9 mouse cellular contexts compared by ENCODE assay signal in genomic region chr5:115491076-115491475, GRCm38 (mm10). TPM values are rescaled to one million over a fixed set of nuclear protein-coding genes. Genes with fewer than 3 reads are reported as not detected.
DNase-seq lines count a peak whose midpoint lies in the region; ATAC-seq lines count a peak whose summit lies in the region.
"Had no signal": no experiment of that assay in that cellular context is flagged by ENCODE, and none has a peak within 500 bp of the region (broad histone marks: within the 10 kb centered on the region; RNA-seq: fewer than 3 reads in every experiment).

No protein-coding gene starts in this region.

- H3K4me2 ChIP-seq in heart, embryonic 15.5 days: peak overlapping the region; percentile 72
- H3K4me2 ChIP-seq in limb, embryonic 15.5 days: 0 out of 2 replicates have a peak overlapping the region, but pooled peaks have one; percentile 27

- 32% methylated on average over 5 of the region's 5 CpGs for WGBS in heart, embryonic 15.5 days
- WGBS in limb, embryonic 15.5 days: 32% methylated on average over 5 of the region's 5 CpGs

- H3K36me3 ChIP-seq in heart, embryonic 15.5 days: no peaks in the 10 kb centered on the region
- no peaks in the 10 kb centered on the region for H3K36me3 ChIP-seq in limb, embryonic 15.5 days

- DNase-seq in heart, adult 9 months (ENCODE audit: low spot score in 2 of 2): no peak
- peak; percentile 20 for DNase-seq in thymus, postnatal 0 days (ENCODE audit: low spot score)
- no peak for DNase-seq in thymus, postnatal 10 days (ENCODE audit: low spot score in 2 of 2)
- DNase-seq in urinary bladder, adult 2 months (ENCODE audit: low spot score): no peak
- no peak for DNase-seq in adrenal gland, adult 18-20 months (ENCODE audit: low spot score in 2 of 2)
- DNase-seq: cerebellum, postnatal 14 days had no signal

- no peaks in the 10 kb centered on the region for H3K27me3 ChIP-seq in heart, embryonic 15.5 days
- H3K27me3 ChIP-seq in limb, embryonic 15.5 days: no peaks in the 10 kb centered on the region

- no peak overlapping the region for H3K4me3 ChIP-seq in heart, embryonic 15.5 days
- H3K4me3 ChIP-seq in limb, embryonic 15.5 days: no peak overlapping the region

- H3K9me3 ChIP-seq in heart, embryonic 15.5 days (replicated peaks): no peaks in the 10 kb centered on the region
- H3K9me3 ChIP-seq in limb, embryonic 15.5 days: no peaks in the 10 kb centered on the region

- peaks cover 38% of the 10 kb centered on the region for H3K4me1 ChIP-seq in heart, embryonic 15.5 days (replicated peaks)
- H3K4me1 ChIP-seq in limb, embryonic 15.5 days: peaks cover 41% of the 10 kb centered on the region

- peak overlapping the region; percentile 100 for H3K27ac ChIP-seq in heart, embryonic 15.5 days
- peak overlapping the region; percentile 27; the same call in 1 of the 2 replicates for H3K27ac ChIP-seq in limb, embryonic 15.5 days

- no peak for ATAC-seq in heart, embryonic 15.5 days (replicated peaks; ENCODE audit: insufficient number of reproducible peaks, insufficient read depth, low FRiP score, low read depth)
- ATAC-seq in limb, embryonic 15.5 days (ENCODE audit: insufficient number of reproducible peaks, low FRiP score, low TSS enrichment, low read depth): no peak
- no peak for ATAC-seq in megakaryocyte-erythroid progenitor cell, adult 5-6 weeks (replicated peaks; ENCODE audit: low FRiP score, low TSS enrichment, poor library complexity, severe bottlenecking)

- no peak overlapping the region for H3K9ac ChIP-seq in heart, embryonic 15.5 days
- H3K9ac ChIP-seq in limb, embryonic 15.5 days: no peak overlapping the region

RNA-seq across cellular contexts. Expression of gene Sirt4, which starts 6.6 kb away (rescaled TPM):
- 20.9 TPM in 2 replicates for polyA plus RNA-seq in heart, embryonic 15.5 days (2015; fragmentation: Nextera tagmentation; extraction: Ambion mirVana)
- 17.0 and 17.3 TPM in 2 replicates for polyA plus RNA-seq in thymus, postnatal 0 days (2015; fragmentation: Nextera tagmentation; extraction: Ambion mirVana)
- polyA plus RNA-seq in limb, embryonic 15.5 days (2015; fragmentation: Nextera tagmentation; extraction: Ambion mirVana): 24.9 and 26.5 TPM in 2 replicates
- polyA plus RNA-seq in urinary bladder, adult 2 months (2012; rRNA removed): 56.1 and 75.8 TPM in 2 replicates
- 10.7 and 20.4 TPM in 2 replicates for total RNA-seq in megakaryocyte-erythroid progenitor cell, adult 5-6 weeks (2014; fragmentation: Nextera tagmentation)
- 3.4 and 7.2 TPM in 2 replicates for total RNA-seq in megakaryocyte-erythroid progenitor cell, adult 5-6 weeks (2017)
- 10 to 100 TPM; 18.1 to 21.2 TPM for total RNA-seq in adrenal gland, adult 18-20 months (2021)

RNA-seq across cellular contexts. Expression of gene Pxn, which starts 15.4 kb away (rescaled TPM):
- polyA plus RNA-seq in heart, embryonic 15.5 days (2015; fragmentation: Nextera tagmentation; extraction: Ambion mirVana): 33.5 and 46.2 TPM in 2 replicates
- 40.2 and 44.8 TPM in 2 replicates for polyA plus RNA-seq in thymus, postnatal 0 days (2015; fragmentation: Nextera tagmentation; extraction: Ambion mirVana)
- 52.6 and 55.7 TPM in 2 replicates for polyA plus RNA-seq in limb, embryonic 15.5 days (2015; fragmentation: Nextera tagmentation; extraction: Ambion mirVana)
- 68.7 and 73.4 TPM in 2 replicates for polyA plus RNA-seq in urinary bladder, adult 2 months (2012; rRNA removed)
- total RNA-seq in megakaryocyte-erythroid progenitor cell, adult 5-6 weeks (2014; fragmentation: Nextera tagmentation): 31.8 and 34.0 TPM in 2 replicates
- 36.1 and 47.5 TPM in 2 replicates for total RNA-seq in megakaryocyte-erythroid progenitor cell, adult 5-6 weeks (2017)
- total RNA-seq in adrenal gland, adult 18-20 months (2021): 10 to 100 TPM; 34.1 to 42.2 TPM

RNA-seq across cellular contexts. Expression of gene Pla2g1b, which starts 25.0 kb away (rescaled TPM):
- 0.32 and 0.52 TPM in 2 replicates for polyA plus RNA-seq in heart, embryonic 15.5 days (2015; fragmentation: Nextera tagmentation; extraction: Ambion mirVana)
- polyA plus RNA-seq in thymus, postnatal 0 days (2015; fragmentation: Nextera tagmentation; extraction: Ambion mirVana): 0.99 TPM in 2 replicates
- not detected in 2 replicates for polyA plus RNA-seq in limb, embryonic 15.5 days (2015; fragmentation: Nextera tagmentation; extraction: Ambion mirVana)
- not detected in 2 replicates for polyA plus RNA-seq in urinary bladder, adult 2 months (2012; rRNA removed)
- not detected in 2 replicates for total RNA-seq in megakaryocyte-erythroid progenitor cell, adult 5-6 weeks (2014; fragmentation: Nextera tagmentation)
- not detected in 2 replicates for total RNA-seq in megakaryocyte-erythroid progenitor cell, adult 5-6 weeks (2017)
- not detected for total RNA-seq in adrenal gland, adult 18-20 months (2021)
